Mouse (Mus musculus): Measurements from ENCODE around the gene Lonrf2.

DNA sequence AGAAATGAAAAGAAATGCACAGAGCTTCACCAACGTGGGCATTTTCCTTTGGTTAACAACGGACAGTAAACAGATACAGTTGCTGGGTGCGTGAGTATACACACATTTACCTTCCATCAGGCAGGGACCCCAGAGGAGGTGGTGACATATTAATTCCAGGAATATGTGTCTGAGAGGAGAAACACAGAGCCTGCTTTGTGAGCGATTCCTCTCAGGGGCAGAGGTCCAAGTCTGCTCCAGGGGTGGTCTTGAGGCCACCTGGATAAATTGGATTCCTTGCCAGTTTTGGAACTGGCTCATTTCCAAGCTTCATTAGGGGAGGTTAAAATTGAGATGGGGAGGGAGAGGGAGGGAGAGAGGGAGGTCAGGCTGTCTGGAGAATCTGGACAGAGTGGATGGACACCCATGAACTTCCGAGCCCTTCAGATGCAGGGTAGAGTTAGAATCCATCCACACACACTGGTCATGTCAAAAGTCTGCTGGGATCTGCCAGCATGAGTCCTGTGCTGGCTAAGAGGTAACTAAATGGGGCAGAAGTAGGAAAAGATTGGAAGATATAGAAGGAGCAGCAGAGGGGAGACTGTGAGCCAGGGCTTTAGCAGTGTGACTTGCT is 78.6 kb downstream of the Lonrf2 start:
- TF ChIP-seq CTCF (IDR thresholded peaks at IDR 0.05; ENCODE audit: low read depth, low read length) (no peak), GATA1 (IDR thresholded peaks at IDR 0.05; ENCODE audit: borderline replicate concordance, low read length) (no peak), POLR2AphosphoS5 (IDR thresholded peaks at IDR 0.05; ENCODE audit: insufficient replicate concordance, low read depth, low read length) (no peak), GATA2 (IDR thresholded peaks at IDR 0.05; ENCODE audit: borderline replicate concordance, low read depth, low read length) (no peak)

All from G1E (cell line).